8 mouse cellular contexts compared by ENCODE assay signal in the genomic region with DNA sequence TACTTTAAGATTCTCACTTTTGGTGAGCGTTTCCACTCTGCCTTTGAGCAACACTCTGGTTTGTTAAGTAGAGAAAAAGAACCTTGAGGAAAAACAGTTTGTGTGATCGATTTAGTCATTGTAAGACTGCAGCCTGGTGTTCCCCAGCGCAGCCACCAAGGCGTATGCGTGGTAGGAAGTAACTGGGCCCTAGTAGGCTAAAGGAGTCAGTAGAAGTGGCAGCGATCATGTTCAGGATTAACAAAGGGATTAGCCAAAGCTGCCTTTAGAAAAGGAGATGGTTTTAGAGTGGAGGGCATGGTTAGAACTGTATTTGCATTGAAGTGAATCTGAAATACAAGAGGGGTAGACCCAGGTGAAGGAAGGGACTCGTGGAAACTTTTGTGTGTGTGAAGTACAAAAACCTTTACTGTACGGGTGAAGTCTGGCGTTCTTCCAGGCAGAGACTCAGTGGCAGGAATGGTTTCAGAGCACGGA. TPM values are rescaled to one million over a fixed set of nuclear protein-coding genes. Genes with fewer than 3 reads are reported as not detected.
DNase-seq lines count a peak whose midpoint lies in the region; ATAC-seq and TF ChIP-seq lines count a peak whose summit lies in the region.

No protein-coding gene starts in this region.

- no peak for TF ChIP-seq EP300 in CH12.LX (IDR thresholded peaks at IDR 0.05; ENCODE audit: low read length)

- peak overlapping the region; percentile 84 to 96 for H3K4me3 ChIP-seq in heart, embryonic 14.5 days (ENCODE audit: control insufficient read depth in 1 of 2, insufficient read depth in 1 of 2, low read depth in 1 of 2, low read length in 2 of 2)
- H3K4me3 ChIP-seq in CH12.LX (replicated peaks in 1 of 3; ENCODE audit: low read depth in 2 of 3, low read length in 2 of 3, poor library complexity in 1 of 3) = peak overlapping the region in 1 of 3 experiments; percentile 51
- peak overlapping the region; percentile 97 for H3K4me3 ChIP-seq in embryonic facial prominence, embryonic 12.5 days
- H3K4me3 ChIP-seq in kidney, postnatal 0 days (replicated peaks; ENCODE audit: low read depth, low read length) = peak overlapping the region; percentile 76
- peak overlapping the region; percentile 92 for H3K4me3 ChIP-seq in neural tube, embryonic 12.5 days

- peaks cover 8% of the 10 kb centered on the region; the same call in 1 of the 2 replicates for H3K36me3 ChIP-seq in heart, embryonic 14.5 days (ENCODE audit: control insufficient read depth, insufficient read depth, low read length)
- no peaks in the 10 kb centered on the region for H3K36me3 ChIP-seq in CH12.LX (replicated peaks in 1 of 2; ENCODE audit: control insufficient read depth in 1 of 2, insufficient read depth in 1 of 2, low read length in 1 of 2)
- peaks cover 4% of the 10 kb centered on the region for H3K36me3 ChIP-seq in embryonic facial prominence, embryonic 12.5 days
- no peaks in the 10 kb centered on the region for H3K36me3 ChIP-seq in kidney, postnatal 0 days (ENCODE audit: insufficient read depth, low read length)
- no peaks in the 10 kb centered on the region for H3K36me3 ChIP-seq in neural tube, embryonic 12.5 days

- H3K4me1 ChIP-seq in heart, embryonic 14.5 days (ENCODE audit: control insufficient read depth in 2 of 2, insufficient read depth in 2 of 2, low read length in 2 of 2) = peaks cover 6 to 42% of the 10 kb centered on the region in 2 experiments
- H3K4me1 ChIP-seq in CH12.LX (ENCODE audit: control insufficient read depth in 1 of 2, insufficient read depth in 2 of 2) = peaks cover 2 to 28% of the 10 kb centered on the region in 2 experiments; a peak in 3 of 4 replicates
- peaks cover 19% of the 10 kb centered on the region for H3K4me1 ChIP-seq in embryonic facial prominence, embryonic 12.5 days
- H3K4me1 ChIP-seq in kidney, postnatal 0 days (replicated peaks; ENCODE audit: insufficient read depth, low read length) = peaks cover 6% of the 10 kb centered on the region; the same call in 1 of the 2 replicates
- H3K4me1 ChIP-seq in neural tube, embryonic 12.5 days = peaks cover 30% of the 10 kb centered on the region

- DNase-seq in heart, postnatal 14 days = no peak
- no peak for DNase-seq in CH12.LX (ENCODE audit: extremely low read depth)
- peak; percentile 62 for DNase-seq in kidney, postnatal 0 days (ENCODE audit: low spot score)
- no peak for DNase-seq in ovary, adult 18-20 months (ENCODE audit: low spot score)
- DNase-seq in right cerebral cortex, postnatal 25 days = no peak

- no peaks in the 10 kb centered on the region for H3K9me3 ChIP-seq in heart, embryonic 14.5 days (ENCODE audit: control insufficient read depth, low read length)
- peaks cover 2% of the 10 kb centered on the region for H3K9me3 ChIP-seq in CH12.LX (replicated peaks; ENCODE audit: low read length)
- H3K9me3 ChIP-seq in embryonic facial prominence, embryonic 12.5 days = no peaks in the 10 kb centered on the region
- H3K9me3 ChIP-seq in kidney, postnatal 0 days (replicated peaks; ENCODE audit: low read length) = no peaks in the 10 kb centered on the region
- no peaks in the 10 kb centered on the region for H3K9me3 ChIP-seq in neural tube, embryonic 12.5 days

- no peak for ATAC-seq in heart, embryonic 14.5 days (ENCODE audit: insufficient number of reproducible peaks, insufficient read depth, low FRiP score, low read depth)
- no peak for ATAC-seq in embryonic facial prominence, embryonic 12.5 days (ENCODE audit: insufficient number of reproducible peaks, insufficient read depth, low FRiP score, low TSS enrichment)
- ATAC-seq in kidney, postnatal 0 days (replicated peaks; ENCODE audit: low FRiP score, low read depth) = no peak
- no peak for ATAC-seq in neural tube, embryonic 12.5 days (ENCODE audit: low FRiP score, low read depth)

- no peaks in the 10 kb centered on the region for H3K79me2 ChIP-seq in CH12.LX (replicated peaks; ENCODE audit: control insufficient read depth, extremely low read depth, insufficient read depth, poor library complexity, severe bottlenecking)

- TF ChIP-seq RAD21 in CH12.LX (IDR thresholded peaks at IDR 0.05; ENCODE audit: low read depth, low read length) = no peak

- peak overlapping the region; percentile 90 for H3K9ac ChIP-seq in heart, embryonic 14.5 days (ENCODE audit: low read length)
- no peak overlapping the region for H3K9ac ChIP-seq in CH12.LX (ENCODE audit: insufficient read depth, low read depth)
- H3K9ac ChIP-seq in embryonic facial prominence, embryonic 12.5 days = peak overlapping the region; percentile 97
- H3K9ac ChIP-seq in kidney, postnatal 0 days (ENCODE audit: low read depth, low read length) = peak overlapping the region; percentile 89
- H3K9ac ChIP-seq in neural tube, embryonic 12.5 days = peak overlapping the region; percentile 96

- peak overlapping the region; percentile 63 to 91 for H3K27ac ChIP-seq in heart, embryonic 14.5 days (replicated peaks in 1 of 2; ENCODE audit: control insufficient read depth in 1 of 2, insufficient read depth in 1 of 2, low read depth in 2 of 2, low read length in 2 of 2)
- H3K27ac ChIP-seq in CH12.LX (ENCODE audit: insufficient read depth, low read depth) = no peak overlapping the region
- H3K27ac ChIP-seq in embryonic facial prominence, embryonic 12.5 days = peak overlapping the region; percentile 93
- no peak overlapping the region for H3K27ac ChIP-seq in kidney, postnatal 0 days
- H3K27ac ChIP-seq in neural tube, embryonic 12.5 days = no peak overlapping the region

- H3K27me3 ChIP-seq in heart, embryonic 14.5 days (ENCODE audit: control insufficient read depth, insufficient read depth, low read length) = no peaks in the 10 kb centered on the region
- H3K27me3 ChIP-seq in CH12.LX (replicated peaks) = peaks cover 15% of the 10 kb centered on the region
- no peaks in the 10 kb centered on the region for H3K27me3 ChIP-seq in embryonic facial prominence, embryonic 12.5 days
- H3K27me3 ChIP-seq in kidney, postnatal 0 days (ENCODE audit: insufficient read depth, low read length) = no peaks in the 10 kb centered on the region
- no peaks in the 10 kb centered on the region for H3K27me3 ChIP-seq in neural tube, embryonic 12.5 days (replicated peaks)

- in situ Hi-C loops in CH12.LX (cut with MboI; ENCODE audit: low pct_ligation_motif_present, low pct_unique_long_range_greater_than_20kb, low sequenced_read_pairs) = loop anchor here (5.0 to 10.0 kb wide), 2 partner anchors 64 to 137 kb away; no protein-coding TSS in a partner anchor

- H3K4me2 ChIP-seq in heart, embryonic 14.5 days (ENCODE audit: low read length) = peak overlapping the region; percentile 96
- H3K4me2 ChIP-seq in CH12.LX (ENCODE audit: insufficient read depth, low read depth, poor library complexity, severe bottlenecking) = peak overlapping the region; percentile 85
- peak overlapping the region; percentile 69 for H3K4me2 ChIP-seq in embryonic facial prominence, embryonic 12.5 days (replicated peaks)
- H3K4me2 ChIP-seq in kidney, postnatal 0 days (ENCODE audit: low read length) = peak overlapping the region; percentile 91
- peak overlapping the region; percentile 68 for H3K4me2 ChIP-seq in neural tube, embryonic 12.5 days (replicated peaks)

- TF ChIP-seq POLR2A in CH12.LX (IDR thresholded peaks at IDR 0.05; ENCODE audit: low read depth, low read length) = no peak

- no peak for TF ChIP-seq CTCF in CH12.LX (conservative IDR thresholded peaks at IDR 0.05 in 1 of 2, IDR thresholded peaks at IDR 0.05 in 1 of 2; ENCODE audit: low read depth in 2 of 2, low read length in 2 of 2)
- TF ChIP-seq CTCF in kidney, postnatal 0 days (IDR thresholded peaks at IDR 0.05; ENCODE audit: low read depth) = no peak

- dilution Hi-C loops in CH12.LX (cut with MboI; ENCODE audit: extremely low pct_ligation_motif_present, extremely low pct_unique_long_range_greater_than_20kb, low sequenced_read_pairs) = no loop called here

- WGBS in heart, embryonic 14.5 days = 2% methylated on average over 10 of the region's 10 CpGs
- WGBS in embryonic facial prominence, embryonic 12.5 days = 1% methylated on average over 10 of the region's 10 CpGs
- WGBS in kidney, postnatal 0 days = 3% methylated on average over 10 of the region's 10 CpGs
- 3% methylated on average over 10 of the region's 10 CpGs for WGBS in neural tube, embryonic 12.5 days

- intact Hi-C loops in heart, postnatal 14 days (cut with DNase I) = loop anchor here (5.0 kb wide), 1 partner anchor 72 kb away; no protein-coding TSS in a partner anchor

TF ChIP-seq in CH12.LX, 34 proteins besides CTCF, POLR2A, EP300 and RAD21 (continues in another document):
- TF ChIP-seq RCOR1 (conservative IDR thresholded peaks at IDR 0.05; ENCODE audit: low read depth, low read length) (no peak), SIN3A (IDR thresholded peaks at IDR 0.05; ENCODE audit: low read length) (no peak)

RNA-seq across cellular contexts. Expression of a gene that starts 1.4 kb away (rescaled TPM):
- 23.4 and 24.0 TPM in 2 replicates for polyA plus RNA-seq in heart, embryonic 14.5 days (2014; fragmentation: Nextera tagmentation; extraction: Ambion mirVana)
- 10 to 100 TPM; 20.2 to 21.5 TPM for total RNA-seq in heart, postnatal 14 days (2021)
- total RNA-seq in CH12.LX (2012; rRNA removed) = 2.3 and 2.4 TPM in 2 replicates
- 5.5 and 5.9 TPM in 2 replicates for total RNA-seq in CH12.LX (2014; rRNA removed)
- 2.3 and 2.5 TPM in 2 replicates for polyA plus RNA-seq in CH12.LX (2012; ENCODE audit: insufficient read length, low read depth)
- 20.7 and 21.2 TPM in 2 replicates for polyA plus RNA-seq in embryonic facial prominence, embryonic 12.5 days (2016; fragmentation: Nextera tagmentation; extraction: Ambion mirVana)
- 12.0 and 12.2 TPM in 2 replicates for polyA plus RNA-seq in kidney, postnatal 0 days (2015; fragmentation: Nextera tagmentation; extraction: Ambion mirVana)
- 13.4 and 15.3 TPM in 2 replicates for polyA plus RNA-seq in neural tube, embryonic 12.5 days (2016; fragmentation: Nextera tagmentation; extraction: Ambion mirVana)

RNA-seq across cellular contexts. Expression of a gene that starts 31.2 kb away (rescaled TPM):
- 63.1 and 66.7 TPM in 2 replicates for polyA plus RNA-seq in heart, embryonic 14.5 days (2014; fragmentation: Nextera tagmentation; extraction: Ambion mirVana)
- 10 to 100 TPM; 28.4 to 29.6 TPM for total RNA-seq in heart, postnatal 14 days (2021)
- 75.0 and 113 TPM in 2 replicates for total RNA-seq in CH12.LX (2012; rRNA removed)
- total RNA-seq in CH12.LX (2014; rRNA removed) = 101 and 120 TPM in 2 replicates
- polyA plus RNA-seq in CH12.LX (2012; ENCODE audit: insufficient read length, low read depth) = 112 and 123 TPM in 2 replicates
- polyA plus RNA-seq in embryonic facial prominence, embryonic 12.5 days (2016; fragmentation: Nextera tagmentation; extraction: Ambion mirVana) = 93.2 and 94.7 TPM in 2 replicates
- polyA plus RNA-seq in kidney, postnatal 0 days (2015; fragmentation: Nextera tagmentation; extraction: Ambion mirVana) = 140 and 145 TPM in 2 replicates
- 81.0 and 84.4 TPM in 2 replicates for polyA plus RNA-seq in neural tube, embryonic 12.5 days (2016; fragmentation: Nextera tagmentation; extraction: Ambion mirVana)

RNA-seq across cellular contexts. Expression of a gene that starts 51.9 kb away (rescaled TPM):
- 90.0 and 93.5 TPM in 2 replicates for polyA plus RNA-seq in heart, embryonic 14.5 days (2014; fragmentation: Nextera tagmentation; extraction: Ambion mirVana)
- 10 to 100 TPM; 19.1 to 21.1 TPM for total RNA-seq in heart, postnatal 14 days (2021)
- total RNA-seq in CH12.LX (2012; rRNA removed) = 146 and 218 TPM in 2 replicates
- 189 and 212 TPM in 2 replicates for total RNA-seq in CH12.LX (2014; rRNA removed)
- polyA plus RNA-seq in CH12.LX (2012; ENCODE audit: insufficient read length, low read depth) = 189 and 207 TPM in 2 replicates
- 213 and 216 TPM in 2 replicates for polyA plus RNA-seq in embryonic facial prominence, embryonic 12.5 days (2016; fragmentation: Nextera tagmentation; extraction: Ambion mirVana)
- 114 and 127 TPM in 2 replicates for polyA plus RNA-seq in kidney, postnatal 0 days (2015; fragmentation: Nextera tagmentation; extraction: Ambion mirVana)
- polyA plus RNA-seq in neural tube, embryonic 12.5 days (2016; fragmentation: Nextera tagmentation; extraction: Ambion mirVana) = 177 and 183 TPM in 2 replicates

Comparison
In these comparisons a context has a peak if more than half of its experiments do, and no peak if none do; other contexts are left out.
1. H3K27ac ChIP-seq: peak in heart, embryonic 14.5 days (2 of 2) and embryonic facial prominence, embryonic 12.5 days (single experiment); none in CH12.LX (single experiment), kidney, postnatal 0 days (single experiment) and neural tube, embryonic 12.5 days (single experiment).
2. Peak in every context shown above with its lines, with median percentiles within 50 percentile points of each other: H3K4me2 ChIP-seq.